In the genomic region with DNA sequence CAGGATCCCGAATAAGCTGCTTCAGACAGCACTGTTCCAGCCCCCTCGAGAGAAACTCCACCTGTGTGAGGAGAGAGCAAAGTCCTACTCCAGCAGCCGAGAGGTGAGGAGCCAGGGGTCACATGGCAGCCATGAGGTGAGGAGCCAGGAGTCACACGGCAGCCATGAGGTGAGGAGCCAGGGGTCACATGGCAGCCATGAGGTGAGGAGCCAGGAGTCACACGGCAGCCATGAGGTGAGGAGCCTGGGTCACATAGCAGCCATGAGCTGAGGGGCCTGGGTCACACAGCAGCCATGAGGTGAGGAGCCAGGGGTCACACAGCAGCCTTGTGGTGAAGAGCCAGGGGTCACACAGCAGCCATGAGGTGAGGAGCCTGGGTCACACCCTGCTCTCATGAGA, we compare ENCODE assay signal across 19 mouse cellular contexts. TPM values are rescaled to one million over a fixed set of nuclear protein-coding genes. Genes with fewer than 3 reads are reported as not detected.
DNase-seq lines count a peak whose midpoint lies in the region; ATAC-seq and TF ChIP-seq lines count a peak whose summit lies in the region.
"Had no signal": no experiment of that assay in that cellular context is flagged by ENCODE, and none has a peak within 500 bp of the region (broad histone marks: within the 10 kb centered on the region; RNA-seq: fewer than 3 reads in every experiment).

No protein-coding gene starts in this region.

- ATAC-seq in kidney, embryonic 15.5 days (replicated peaks; ENCODE audit: low FRiP score): no peak
- ATAC-seq in intestine, embryonic 16.5 days: peak; percentile 72
- peak; percentile 84 for ATAC-seq in liver, postnatal 0 days
- ATAC-seq: hindbrain, postnatal 0 days; midbrain, embryonic 15.5 days had no signal

- intact Hi-C loops in heart, postnatal 36 days (cut with DNase I): no loop called here

- no peaks in the 10 kb centered on the region for H3K27me3 ChIP-seq in kidney, adult 2 months (replicated peaks; ENCODE audit: control insufficient read depth, insufficient read depth, low read length)
- no peaks in the 10 kb centered on the region for H3K27me3 ChIP-seq in kidney, embryonic 15.5 days
- H3K27me3 ChIP-seq in intestine, embryonic 16.5 days (replicated peaks; ENCODE audit: control insufficient read depth, insufficient read depth, low read length): no peaks in the 10 kb centered on the region
- H3K27me3 ChIP-seq in liver, postnatal 0 days (ENCODE audit: insufficient read depth, low read length): no peaks in the 10 kb centered on the region
- H3K27me3 ChIP-seq: CH12.LX; forebrain, embryonic 12.5 days; limb, embryonic 13.5 days; midbrain, embryonic 15.5 days; neural tube, embryonic 15.5 days had no signal

- TF ChIP-seq CTCF in kidney, adult 2 months (conservative IDR thresholded peaks at IDR 0.05; ENCODE audit: insufficient read depth, insufficient read length, low read depth, low read length): no peak
- no peak for TF ChIP-seq CTCF in liver, postnatal 0 days (IDR thresholded peaks at IDR 0.05; ENCODE audit: low read depth)

- no peak overlapping the region for H3K4me3 ChIP-seq in kidney, adult 2 months (ENCODE audit: insufficient read depth, low read depth, low read length)
- H3K4me3 ChIP-seq in kidney, embryonic 15.5 days (replicated peaks): no peak overlapping the region
- H3K4me3 ChIP-seq in intestine, embryonic 16.5 days (ENCODE audit: low read length): no peak overlapping the region
- H3K4me3 ChIP-seq in liver, postnatal 0 days (ENCODE audit: low read depth, low read length): no peak overlapping the region
- H3K4me3 ChIP-seq: embryonic facial prominence, embryonic 10.5 days; forebrain, embryonic 12.5 days; heart, adult 2 months; hindbrain, embryonic 10.5 days; limb, embryonic 13.5 days; midbrain, embryonic 15.5 days; neural tube, embryonic 15.5 days had no signal

- no peak overlapping the region for H3K27ac ChIP-seq in kidney, adult 2 months (ENCODE audit: insufficient read depth, low read depth, low read length)
- H3K27ac ChIP-seq in kidney, embryonic 15.5 days: no peak overlapping the region
- H3K27ac ChIP-seq in intestine, embryonic 16.5 days (ENCODE audit: low read length): no peak overlapping the region
- H3K27ac ChIP-seq in liver, postnatal 0 days (ENCODE audit: low read depth): no peak overlapping the region
- H3K27ac ChIP-seq: embryonic facial prominence, embryonic 10.5 days; forebrain, embryonic 12.5 days; heart, adult 2 months; hindbrain, embryonic 10.5 days; hindbrain, postnatal 0 days; limb, embryonic 13.5 days; midbrain, embryonic 15.5 days; neural tube, embryonic 15.5 days had no signal

- no peaks in the 10 kb centered on the region for H3K9me3 ChIP-seq in kidney, embryonic 15.5 days (replicated peaks)
- no peaks in the 10 kb centered on the region for H3K9me3 ChIP-seq in intestine, embryonic 16.5 days (ENCODE audit: control insufficient read depth, low read length)
- no peaks in the 10 kb centered on the region for H3K9me3 ChIP-seq in liver, postnatal 0 days (ENCODE audit: low read length)
- H3K9me3 ChIP-seq: embryonic facial prominence, embryonic 10.5 days; forebrain, embryonic 12.5 days; hindbrain, embryonic 10.5 days; limb, embryonic 13.5 days; midbrain, embryonic 15.5 days; neural tube, embryonic 15.5 days had no signal

- no peak for TF ChIP-seq POLR2A in kidney, adult 2 months (IDR thresholded peaks at IDR 0.05; ENCODE audit: low read depth, low read length)

- no peak overlapping the region for H3K4me2 ChIP-seq in kidney, embryonic 15.5 days
- H3K4me2 ChIP-seq in intestine, embryonic 16.5 days (ENCODE audit: low read depth, low read length): no peak overlapping the region
- H3K4me2 ChIP-seq in liver, postnatal 0 days (ENCODE audit: low read depth, low read length): no peak overlapping the region
- H3K4me2 ChIP-seq: forebrain, embryonic 12.5 days; limb, embryonic 13.5 days; midbrain, embryonic 15.5 days; neural tube, embryonic 15.5 days had no signal

- peak; percentile 66 for DNase-seq in kidney, adult 2 months
- peak; percentile 56 to 69 for DNase-seq in kidney, postnatal 36 days
- DNase-seq in liver, postnatal 0 days: no peak
- no peak for DNase-seq in gastrocnemius, adult 18-20 months (ENCODE audit: low spot score)
- no peak for DNase-seq in adrenal gland, postnatal 36 days
- no peak for DNase-seq in heart, postnatal 36 days
- DNase-seq: cerebellum, adult 8-10 months; gastrocnemius, postnatal 14 days; heart, adult 2 months had no signal

- 36% methylated on average over 5 of the region's 5 CpGs for WGBS in kidney, adult 2 months
- 66% methylated on average over 5 of the region's 5 CpGs for WGBS in kidney, embryonic 15.5 days
- 68% methylated on average over 5 of the region's 5 CpGs for WGBS in intestine, embryonic 16.5 days
- WGBS in liver, postnatal 0 days (ENCODE audit: insufficient replicate concordance): 58% methylated on average over 5 of the region's 5 CpGs

- no peaks in the 10 kb centered on the region for H3K36me3 ChIP-seq in kidney, adult 2 months (ENCODE audit: control insufficient read depth, insufficient read depth, low read length)
- peaks cover 42% of the 10 kb centered on the region for H3K36me3 ChIP-seq in kidney, embryonic 15.5 days
- H3K36me3 ChIP-seq in intestine, embryonic 16.5 days (ENCODE audit: control insufficient read depth, insufficient read depth, low read length): no peaks in the 10 kb centered on the region
- H3K36me3 ChIP-seq in liver, postnatal 0 days (replicated peaks; ENCODE audit: insufficient read depth, low read length): 0 out of 2 replicates have a peak, but pooled peaks cover 2% of the 10 kb centered on the region
- H3K36me3 ChIP-seq: midbrain, embryonic 15.5 days; neural tube, embryonic 15.5 days had no signal

- no peak for TF ChIP-seq EP300 in liver, postnatal 0 days (IDR thresholded peaks at IDR 0.05; ENCODE audit: low read depth)

- no peak overlapping the region for H3K9ac ChIP-seq in kidney, embryonic 15.5 days
- H3K9ac ChIP-seq in intestine, embryonic 16.5 days (ENCODE audit: low read depth, low read length): no peak overlapping the region
- H3K9ac ChIP-seq in liver, postnatal 0 days (replicated peaks): no peak overlapping the region
- H3K9ac ChIP-seq: forebrain, embryonic 12.5 days; limb, embryonic 13.5 days; midbrain, embryonic 15.5 days; neural tube, embryonic 15.5 days had no signal

- H3K4me1 ChIP-seq in kidney, adult 2 months (ENCODE audit: control insufficient read depth, insufficient read depth, low read length): peaks cover 3% of the 10 kb centered on the region; the same call in 1 of the 2 replicates
- no peaks in the 10 kb centered on the region for H3K4me1 ChIP-seq in kidney, embryonic 15.5 days
- H3K4me1 ChIP-seq in intestine, embryonic 16.5 days (ENCODE audit: control insufficient read depth, insufficient read depth, low read length): peaks cover 3% of the 10 kb centered on the region; the same call in 1 of the 2 replicates
- H3K4me1 ChIP-seq in liver, postnatal 0 days (ENCODE audit: insufficient read depth): peaks cover 4% of the 10 kb centered on the region; the same call in 1 of the 2 replicates
- H3K4me1 ChIP-seq: midbrain, embryonic 15.5 days; neural tube, embryonic 15.5 days had no signal

RNA-seq across cellular contexts. Expression of a gene that starts 15.2 kb away (rescaled TPM):
- polyA plus RNA-seq in kidney, adult 2 months (2012; rRNA removed): 8.4 and 8.8 TPM in 2 replicates
- polyA plus RNA-seq in kidney, embryonic 15.5 days (2015; fragmentation: Nextera tagmentation; extraction: Ambion mirVana): 30.4 and 33.1 TPM in 2 replicates
- polyA plus RNA-seq in intestine, embryonic 16.5 days (2015; fragmentation: Nextera tagmentation; extraction: Ambion mirVana): 17.1 and 18.2 TPM in 2 replicates
- 8.4 and 9.0 TPM in 2 replicates for polyA plus RNA-seq in liver, postnatal 0 days (2015; fragmentation: Nextera tagmentation; extraction: Ambion mirVana)
- 10 to 100 TPM; 18.6 to 19.2 TPM for total RNA-seq in gastrocnemius, adult 18-20 months (2021)
- total RNA-seq in adrenal gland, postnatal 36 days (2021): 10 to 100 TPM; 24.3 to 34.8 TPM
- 10 to 100 TPM; 17.8 to 19.3 TPM for total RNA-seq in heart, postnatal 36 days (2021)

RNA-seq across cellular contexts. Expression of a gene that starts 17.4 kb away (rescaled TPM):
- polyA plus RNA-seq in kidney, adult 2 months (2012; rRNA removed): 41.8 and 46.1 TPM in 2 replicates
- 15.3 and 15.7 TPM in 2 replicates for polyA plus RNA-seq in kidney, embryonic 15.5 days (2015; fragmentation: Nextera tagmentation; extraction: Ambion mirVana)
- 10.7 and 11.4 TPM in 2 replicates for polyA plus RNA-seq in intestine, embryonic 16.5 days (2015; fragmentation: Nextera tagmentation; extraction: Ambion mirVana)
- 10.6 and 12.6 TPM in 2 replicates for polyA plus RNA-seq in liver, postnatal 0 days (2015; fragmentation: Nextera tagmentation; extraction: Ambion mirVana)
- total RNA-seq in gastrocnemius, adult 18-20 months (2021): 10 to 100 TPM; 18.2 to 26.1 TPM
- total RNA-seq in adrenal gland, postnatal 36 days (2021): 10 to 100 TPM; 17.5 to 19.6 TPM
- total RNA-seq in heart, postnatal 36 days (2021): 10 to 100 TPM; 16.8 to 17.3 TPM

Comparison
In these comparisons a context has a peak if more than half of its experiments do, and no peak if none do; other contexts are left out.
1. DNase-seq: peak in kidney, adult 2 months (single experiment) and kidney, postnatal 36 days (2 of 2); none in liver, postnatal 0 days (single experiment), gastrocnemius, adult 18-20 months (single experiment), adrenal gland, postnatal 36 days (0 of 2) and heart, postnatal 36 days (0 of 2).